Comparison of ENCODE assay signal across 8 mouse cellular contexts in genomic region chr13:107888571-107889451, GRCm38 (mm10).
DNase-seq lines count a peak whose midpoint lies in the region; ATAC-seq and TF ChIP-seq lines count a peak whose summit lies in the region.

No protein-coding gene starts in this region.

- no peaks in the 10 kb centered on the region for H3K9me3 ChIP-seq in forebrain, embryonic 15.5 days
- H3K9me3 ChIP-seq in lung, postnatal 0 days (ENCODE audit: low read length) = no peaks in the 10 kb centered on the region

- peaks cover 24% of the 10 kb centered on the region for H3K4me1 ChIP-seq in bone marrow macrophage, adult 2 months (ENCODE audit: control insufficient read depth, insufficient read depth, low read length)
- H3K4me1 ChIP-seq in forebrain, embryonic 15.5 days = peaks cover 37% of the 10 kb centered on the region
- H3K4me1 ChIP-seq in lung, postnatal 0 days (ENCODE audit: insufficient read depth, low read depth, low read length) = peaks cover 10% of the 10 kb centered on the region; the same call in 1 of the 2 replicates

- intact Hi-C loops in heart, postnatal 25 days (cut with DNase I) = loop anchor here (5.0 to 10.0 kb wide), 5 partner anchors 52 to 424 kb away; partner anchors contain the start of genes Ercc8 and Ndufaf2

- peak overlapping the region; percentile 27 for H3ac ChIP-seq in C2C12 (ENCODE audit: control insufficient read depth, insufficient read length, low read depth)

- TF ChIP-seq POLR2A in bone marrow macrophage, adult 2 months (IDR thresholded peaks at IDR 0.05; ENCODE audit: borderline replicate concordance, low read depth, low read length) = no peak

- H3K27ac ChIP-seq in bone marrow macrophage, adult 2 months (ENCODE audit: insufficient read depth, low read depth, low read length) = peak overlapping the region; percentile 87
- peak overlapping the region; percentile 99 for H3K27ac ChIP-seq in forebrain, embryonic 15.5 days (replicated peaks)
- peak overlapping the region; percentile 96 for H3K27ac ChIP-seq in lung, postnatal 0 days (ENCODE audit: low read length)

- ATAC-seq in forebrain, embryonic 15.5 days (replicated peaks) = no peak
- ATAC-seq in lung, postnatal 0 days = no peak

- DNase-seq in heart, postnatal 25 days (ENCODE audit: low spot score) = peak; percentile 44
- DNase-seq in layer of hippocampus, adult 8-10 months (ENCODE audit: low spot score in 2 of 2) = peak; percentile 30 to 40
- DNase-seq in lung, postnatal 0 days (ENCODE audit: low spot score) = peak; percentile 72
- peak; percentile 63 for DNase-seq in retina, embryonic 14.5 days (ENCODE audit: low spot score)
- peak; percentile 58 to 84 for DNase-seq in urinary bladder, adult 18-20 months (ENCODE audit: low spot score in 2 of 2)

- peaks cover 21% of the 10 kb centered on the region for H3K79me3 ChIP-seq in C2C12 (ENCODE audit: low read depth)

- H3K79me2 ChIP-seq in C2C12 (ENCODE audit: control insufficient read depth, insufficient read depth) = peaks cover 40% of the 10 kb centered on the region

- peak overlapping the region; percentile 61 for H3K4me2 ChIP-seq in forebrain, embryonic 15.5 days (replicated peaks)
- H3K4me2 ChIP-seq in lung, postnatal 0 days (replicated peaks; ENCODE audit: low read depth, low read length) = peak overlapping the region; percentile 90

- TF ChIP-seq EP300 in lung, postnatal 0 days (IDR thresholded peaks at IDR 0.05) = no peak

- no peaks in the 10 kb centered on the region for H3K27me3 ChIP-seq in C2C12 (ENCODE audit: control insufficient read depth, insufficient read depth, insufficient read length)
- H3K27me3 ChIP-seq in forebrain, embryonic 15.5 days = no peaks in the 10 kb centered on the region
- H3K27me3 ChIP-seq in lung, postnatal 0 days (replicated peaks; ENCODE audit: insufficient read depth, low read length) = no peaks in the 10 kb centered on the region

- WGBS in forebrain, embryonic 15.5 days = under 1% methylated on average over 114 of the region's 127 CpGs
- WGBS in lung, postnatal 0 days = under 1% methylated on average over 57 of the region's 127 CpGs

- peak overlapping the region; percentile 41 for H3K4me3 ChIP-seq in C2C12 (ENCODE audit: insufficient read depth, poor library complexity, severe bottlenecking)
- H3K4me3 ChIP-seq in bone marrow macrophage, adult 2 months (ENCODE audit: insufficient read depth, low read length) = peak overlapping the region; percentile 100
- peak overlapping the region; percentile 98 for H3K4me3 ChIP-seq in forebrain, embryonic 15.5 days
- H3K4me3 ChIP-seq in lung, postnatal 0 days (ENCODE audit: low read depth, low read length) = peak overlapping the region; percentile 94

- TF ChIP-seq CTCF in C2C12 (IDR thresholded peaks at IDR 0.05; ENCODE audit: control insufficient read depth, insufficient read depth, insufficient read length) = no peak
- no peak for TF ChIP-seq CTCF in bone marrow macrophage, adult 2 months (IDR thresholded peaks at IDR 0.05; ENCODE audit: low read depth, low read length)
- TF ChIP-seq CTCF in lung, postnatal 0 days (IDR thresholded peaks at IDR 0.05) = no peak

- H3K36me3 ChIP-seq in C2C12 (ENCODE audit: control insufficient read depth, insufficient read depth) = no peaks in the 10 kb centered on the region
- H3K36me3 ChIP-seq in forebrain, embryonic 15.5 days = no peaks in the 10 kb centered on the region
- no peaks in the 10 kb centered on the region for H3K36me3 ChIP-seq in lung, postnatal 0 days (ENCODE audit: insufficient read depth, low read length)

- peak overlapping the region; percentile 87 for H3K9ac ChIP-seq in forebrain, embryonic 15.5 days (replicated peaks)
- H3K9ac ChIP-seq in lung, postnatal 0 days (replicated peaks; ENCODE audit: low read depth) = peak overlapping the region; percentile 87

TF ChIP-seq in C2C12, 6 proteins besides CTCF, POLR2A, EP300 and RAD21:
- TF ChIP-seq MYOG (IDR thresholded peaks at IDR 0.05; ENCODE audit: control insufficient read depth, extremely low read depth, insufficient read length) (no peak), FOSL1 (IDR thresholded peaks at IDR 0.05; ENCODE audit: insufficient read depth, low read length, poor library complexity, severe bottlenecking) (no peak), MAX (IDR thresholded peaks at IDR 0.05) (no peak), MYOD1 (IDR thresholded peaks at IDR 0.05; ENCODE audit: control insufficient read depth, insufficient read length, low read depth) (no peak), CEBPB (IDR thresholded peaks at IDR 0.05; ENCODE audit: low read depth) (no peak), USF1 (IDR thresholded peaks at IDR 0.05; ENCODE audit: low read depth) (no peak)

Comparison
In these comparisons a context has a peak if more than half of its experiments do, and no peak if none do; other contexts are left out.
1. H3K4me3 ChIP-seq: peak in every context shown above with its lines; median percentile 100 in bone marrow macrophage, adult 2 months; 98 in forebrain, embryonic 15.5 days; 94 in lung, postnatal 0 days; 41 in C2C12.